Mouse (Mus musculus) lung, postnatal 0 days (tissue): ENCODE data around the gene Mrps23.

Source experiments
- CTCF ChIP-seq: IDR thresholded peaks from 2 replicates; pipeline ENCODE4 v1.5.1; 2016; ENCODE audit warnings: antibody characterized with exemption, mild to moderate bottlenecking
- EP300 ChIP-seq: IDR thresholded peaks from 2 replicates; pipeline ENCODE4 v1.6.1; 2016; ENCODE audit warnings: antibody characterized with exemption, mild to moderate bottlenecking, control low read depth

DNA sequence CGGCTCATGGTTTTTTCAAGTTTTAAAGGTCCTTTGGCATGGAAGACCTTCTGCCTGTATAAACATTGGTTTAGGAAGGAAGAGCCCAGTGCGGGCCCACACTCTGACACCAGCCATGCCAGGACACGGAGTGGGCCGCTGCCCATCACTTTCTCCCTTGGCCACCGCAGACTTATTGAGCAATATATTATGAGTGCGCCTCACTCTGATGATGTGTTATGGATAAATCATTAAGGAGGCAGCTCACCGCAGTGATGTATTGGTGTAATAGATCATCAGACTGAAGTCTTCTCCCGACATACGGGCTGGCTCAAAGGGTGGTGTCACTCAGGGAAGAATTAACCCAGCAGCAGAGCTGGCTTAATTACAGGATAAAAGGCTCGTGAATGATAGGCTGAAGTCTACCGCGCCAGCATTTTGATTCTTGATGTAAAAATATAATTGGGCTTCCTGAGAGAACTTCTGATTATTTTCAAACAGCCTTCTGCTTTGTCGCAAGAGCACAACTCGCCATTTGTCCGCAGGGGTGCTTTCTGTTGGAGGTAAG is 17.8 kb downstream of the Mrps23 start:
- no peak for TF ChIP-seq CTCF
- no peak for TF ChIP-seq EP300
